Mouse (Mus musculus) hindbrain, embryonic 15.5 days (tissue): Measurements from ENCODE around the gene Adamts12. TPM values are rescaled to one million over a fixed set of nuclear protein-coding genes. Genes with fewer than 3 reads are reported as not detected.

Source experiments
- ATAC-seq: fragments of 200-750 bp; cut with Nextera tagmentation; 2 replicates; pipeline ENCODE4 v1.8.0; 2017; ENCODE audit warnings: low read depth, moderate number of reproducible peaks, moderate TSS enrichment; ENCODE audit not compliant: low FRiP score
- H3K27ac ChIP-seq: fragments of 300-500 bp; sonication (generic); replicated peaks from 2 replicates; pipeline ENCODE4 v1.5.1; 2015; ENCODE audit warnings: mild to moderate bottlenecking, inconsistent platforms
- H3K27me3 ChIP-seq: fragments of 300-500 bp; sonication (generic); 2 replicates; pipeline ENCODE4 v1.6.1; 2015; ENCODE audit warnings: control low read depth, inconsistent platforms
- H3K36me3 ChIP-seq: fragments of 300-500 bp; sonication (generic); 2 replicates; pipeline ENCODE4 v1.6.1; 2015; ENCODE audit warnings: control low read depth, inconsistent platforms
- H3K4me1 ChIP-seq: fragments of 300-500 bp; sonication (generic); replicated peaks from 2 replicates; pipeline ENCODE4 v1.6.1; 2015; ENCODE audit warnings: control low read depth, inconsistent platforms
- H3K4me2 ChIP-seq: fragments of 300-500 bp; sonication (generic); 2 replicates; pipeline ENCODE4 v1.6.1; 2015; ENCODE audit warnings: moderate library complexity, mild to moderate bottlenecking, inconsistent platforms
- H3K4me3 ChIP-seq: fragments of 300-500 bp; sonication (generic); 2 replicates; pipeline ENCODE4 v1.5.1; 2015; ENCODE audit warnings: mild to moderate bottlenecking, inconsistent platforms
- H3K9ac ChIP-seq: fragments of 300-500 bp; sonication (generic); 2 replicates; pipeline ENCODE4 v1.6.1; 2015; ENCODE audit warnings: inconsistent platforms
- H3K9me3 ChIP-seq: fragments of 300-500 bp; sonication (generic); 2 replicates; pipeline ENCODE4 v1.6.1; 2016; ENCODE audit warnings: control low read depth, inconsistent platforms
- WGBS: fragments of 180-500 bp; shearing (Covaris S2); methylation state at CpG from one replicate; pipeline ENCODE4 v1.1.7; 2015; 5-methylcytosine and 5-hydroxymethylcytosine counted together
- polyA plus RNA-seq: library from polyadenylated mRNA; unstranded; fragments of >200 nt; fragmentation: Nextera tagmentation; extraction: Ambion mirVana; gene quantifications from 2 replicates; pipeline ENCODE4 v1.2.1, GENCODE M21; 2015

Adamts12 gene
- polyA plus RNA-seq, 1 experiment from 2014 or later, result 1.5 TPM

DNA sequence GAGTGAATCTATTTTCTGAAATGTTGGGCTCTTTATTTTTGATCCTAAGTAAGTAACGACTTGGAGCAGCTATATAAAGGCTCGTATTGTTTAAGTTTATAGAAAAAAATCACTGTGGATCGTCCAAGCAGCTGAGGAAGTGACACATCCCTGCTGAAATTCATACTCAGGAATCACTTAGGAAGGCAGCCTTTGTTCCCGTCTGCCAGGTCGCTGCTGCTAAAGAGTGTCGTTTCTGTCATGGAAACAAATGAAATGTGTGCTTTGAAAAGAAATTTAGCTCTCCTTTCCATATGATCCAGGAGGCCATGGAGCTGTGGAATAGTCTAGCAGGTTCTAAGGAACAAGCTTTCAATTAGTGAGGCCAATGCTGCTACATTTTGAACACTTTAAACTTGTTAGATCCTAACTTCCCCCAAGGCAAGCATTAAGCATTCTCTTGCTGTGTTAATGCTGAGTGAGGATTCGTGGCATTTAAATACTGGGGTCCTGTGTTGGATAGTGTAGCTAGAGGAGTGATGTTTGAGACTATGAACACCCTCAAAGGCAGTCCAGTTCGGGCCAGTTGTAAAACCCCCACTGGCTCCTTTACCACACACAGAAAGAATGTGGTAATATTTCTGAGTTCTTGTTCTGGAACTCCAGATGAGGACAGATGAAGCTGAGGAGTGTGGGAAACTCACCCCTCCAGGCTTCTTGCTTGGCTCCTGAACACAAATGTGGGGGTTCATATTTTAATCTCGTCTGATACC lies 19.8 kb downstream of the Adamts12 start:
- no peak overlapping the region for H3K4me2 ChIP-seq
- no peaks in the 10 kb centered on the region for H3K27me3 ChIP-seq
- no peaks in the 10 kb centered on the region for H3K36me3 ChIP-seq
- no peak overlapping the region for H3K9ac ChIP-seq
- 28% methylated on average over 9 of the region's 9 CpGs for WGBS
- H3K27ac ChIP-seq, result peak overlapping the region; percentile 32; the same call in 1 of the 2 replicates
- no peaks in the 10 kb centered on the region for H3K9me3 ChIP-seq
- peaks cover 24% of the 10 kb centered on the region for H3K4me1 ChIP-seq
- ATAC-seq, result no peak
- H3K4me3 ChIP-seq, result no peak overlapping the region

DNA sequence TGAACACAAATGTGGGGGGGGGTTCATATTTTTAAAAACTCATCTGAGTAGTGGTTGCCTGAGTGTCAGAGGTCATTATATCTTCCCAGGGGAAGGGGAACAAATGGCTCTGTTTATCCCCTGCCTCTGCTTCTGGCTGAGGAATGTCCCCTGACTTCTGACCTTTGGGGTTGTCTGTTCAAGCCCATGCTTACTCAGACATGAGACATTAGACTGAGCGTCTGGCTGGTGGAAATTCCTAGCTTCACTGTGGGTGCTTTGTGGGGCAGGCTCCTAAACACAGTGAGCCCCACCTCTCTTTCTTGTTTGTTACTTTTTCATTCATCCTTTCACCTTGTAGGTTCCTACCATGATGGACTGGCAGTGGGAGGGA lies 20.4 kb downstream of the Adamts12 start:
- Histone ChIP-seq H3K27me3 (no peaks in the 10 kb centered on the region), H3K27ac (no peak overlapping the region), H3K4me1 (peaks cover 24% of the 10 kb centered on the region), H3K4me3 (no peak overlapping the region), H3K4me2 (no peak overlapping the region), H3K9ac (no peak overlapping the region), H3K9me3 (no peaks in the 10 kb centered on the region), H3K36me3 (no peaks in the 10 kb centered on the region)
- ATAC-seq, result no peak
- WGBS, result 11% methylated on average over 1 of the region's 1 CpGs

DNA sequence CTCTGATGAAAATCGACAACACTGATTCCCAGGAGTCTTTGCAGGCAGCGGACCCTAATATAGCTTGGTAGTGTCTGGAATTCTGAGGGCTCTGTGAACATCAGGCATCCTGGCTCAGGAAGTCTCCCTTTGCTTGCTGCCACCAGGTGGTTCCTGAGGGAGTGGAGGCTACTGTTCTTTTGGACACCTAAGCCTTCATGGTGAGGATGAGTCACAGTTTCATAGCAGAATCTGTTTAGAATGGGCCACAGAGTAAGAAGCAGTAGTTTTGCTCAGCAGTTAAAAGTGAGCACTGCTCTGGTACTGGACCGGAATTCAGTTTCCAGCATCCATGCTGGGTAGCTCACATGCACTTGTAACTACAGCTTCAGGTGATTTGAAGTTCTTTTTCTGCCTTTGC lies 24.9 kb downstream of the Adamts12 start:
- H3K4me1 ChIP-seq, result peaks cover 5% of the 10 kb centered on the region; the same call in 1 of the 2 replicates
- no peak overlapping the region for H3K4me3 ChIP-seq
- H3K27ac ChIP-seq, result no peak overlapping the region
- no peaks in the 10 kb centered on the region for H3K36me3 ChIP-seq
- 83% methylated on average over 3 of the region's 3 CpGs for WGBS
- H3K9me3 ChIP-seq, result no peaks in the 10 kb centered on the region
- no peak for ATAC-seq
- H3K27me3 ChIP-seq, result no peaks in the 10 kb centered on the region
- H3K9ac ChIP-seq, result no peak overlapping the region
- H3K4me2 ChIP-seq, result no peak overlapping the region

DNA sequence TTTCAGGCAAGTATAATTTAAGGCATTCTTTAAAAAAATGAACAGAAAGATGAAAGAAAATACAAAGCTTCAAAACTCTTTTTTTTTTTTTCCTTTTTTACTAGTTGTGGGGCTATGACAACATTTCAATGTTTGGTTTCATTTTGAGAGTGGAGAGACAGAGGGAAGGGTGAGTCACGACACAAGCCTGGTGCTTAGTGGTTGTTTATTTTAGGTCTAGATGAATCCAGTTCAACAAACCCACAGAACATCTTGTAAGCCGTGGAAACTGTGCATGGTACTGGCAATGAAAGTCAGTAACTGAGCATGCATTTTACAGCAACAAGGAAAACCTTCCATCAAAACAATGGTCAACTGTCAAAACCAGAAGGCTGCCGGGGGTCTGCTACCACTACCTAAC lies 31.0 kb downstream of the Adamts12 start:
- Histone ChIP-seq H3K9ac (no peak overlapping the region), H3K4me3 (no peak overlapping the region), H3K9me3 (no peaks in the 10 kb centered on the region), H3K27me3 (no peaks in the 10 kb centered on the region), H3K27ac (no peak overlapping the region), H3K4me2 (no peak overlapping the region), H3K36me3 (no peaks in the 10 kb centered on the region), H3K4me1 (peaks cover 11% of the 10 kb centered on the region; the same call in 1 of the 2 replicates)
- 73% methylated on average over 3 of the region's 3 CpGs for WGBS
- no peak for ATAC-seq

DNA sequence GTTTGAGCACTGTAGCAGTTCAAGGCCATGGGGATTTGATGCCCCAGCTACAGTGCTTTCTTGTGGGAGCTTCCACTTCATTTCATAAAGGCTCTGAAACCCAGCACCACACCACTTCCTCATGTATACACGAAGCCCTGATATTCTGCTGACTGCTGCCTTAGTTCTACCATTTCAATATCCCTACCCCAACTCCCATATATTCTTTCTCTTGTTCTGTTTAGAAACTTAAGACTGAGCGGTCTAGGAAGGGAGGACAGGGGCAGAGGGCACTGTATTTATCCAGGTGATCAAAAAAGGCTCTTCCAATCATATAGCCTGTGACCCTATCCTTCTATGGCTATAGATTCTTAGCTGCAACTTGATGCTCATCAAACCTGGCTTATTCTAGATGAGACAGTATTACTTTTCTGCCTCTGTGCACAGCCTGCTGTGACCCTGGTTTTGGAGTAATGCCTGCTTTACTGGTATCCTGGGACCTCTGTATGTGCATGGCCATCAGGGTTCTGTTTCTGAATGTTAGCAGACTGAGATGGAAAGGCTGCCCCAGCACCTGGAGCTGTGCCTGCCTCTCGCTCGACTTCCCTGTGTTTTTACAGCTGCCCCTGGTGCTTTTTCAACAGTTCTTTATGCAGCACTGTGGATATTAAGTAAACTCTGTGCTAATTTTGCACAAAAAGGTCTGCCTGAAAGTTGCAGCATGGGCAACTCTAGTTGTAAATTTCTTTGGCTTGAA lies 33.5 kb downstream of the Adamts12 start:
- Histone ChIP-seq H3K9me3 (no peaks in the 10 kb centered on the region), H3K36me3 (no peaks in the 10 kb centered on the region), H3K4me1 (peaks cover 11% of the 10 kb centered on the region; the same call in 1 of the 2 replicates), H3K27me3 (no peaks in the 10 kb centered on the region), H3K9ac (no peak overlapping the region), H3K27ac (peak overlapping the region; percentile 0; the same call in 1 of the 2 replicates), H3K4me3 (no peak overlapping the region), H3K4me2 (no peak overlapping the region)
- 71% methylated on average over 4 of the region's 4 CpGs for WGBS
- no peak for ATAC-seq

DNA sequence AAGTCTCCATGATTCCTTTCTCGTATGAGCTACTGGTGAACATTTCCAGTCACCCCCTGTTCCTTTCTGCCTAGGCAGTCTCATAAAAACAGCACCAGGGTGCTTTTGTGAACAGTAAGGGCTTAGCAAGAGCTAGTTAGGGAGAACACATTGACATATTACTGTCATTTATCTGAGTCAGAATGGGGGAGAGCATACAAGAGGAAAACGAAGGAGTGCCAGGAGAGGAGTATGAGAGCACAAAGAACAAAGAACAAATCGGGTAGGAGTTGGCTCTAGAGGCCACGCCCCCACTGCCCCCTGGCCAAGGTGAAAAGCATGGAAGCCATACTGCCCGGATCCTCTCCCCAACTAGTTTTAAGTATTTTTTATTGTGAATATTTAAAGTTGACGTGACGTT lies 34.4 kb downstream of the Adamts12 start:
- Histone ChIP-seq H3K4me2 (no peak overlapping the region), H3K27me3 (no peaks in the 10 kb centered on the region), H3K36me3 (no peaks in the 10 kb centered on the region), H3K9ac (no peak overlapping the region), H3K4me1 (peaks cover 11% of the 10 kb centered on the region; the same call in 1 of the 2 replicates), H3K9me3 (no peaks in the 10 kb centered on the region), H3K27ac (peak overlapping the region; percentile 0; the same call in 1 of the 2 replicates), H3K4me3 (no peak overlapping the region)
- peak; percentile 79; the same call in 1 of the 2 replicates for ATAC-seq
- 68% methylated on average over 7 of the region's 7 CpGs for WGBS

DNA sequence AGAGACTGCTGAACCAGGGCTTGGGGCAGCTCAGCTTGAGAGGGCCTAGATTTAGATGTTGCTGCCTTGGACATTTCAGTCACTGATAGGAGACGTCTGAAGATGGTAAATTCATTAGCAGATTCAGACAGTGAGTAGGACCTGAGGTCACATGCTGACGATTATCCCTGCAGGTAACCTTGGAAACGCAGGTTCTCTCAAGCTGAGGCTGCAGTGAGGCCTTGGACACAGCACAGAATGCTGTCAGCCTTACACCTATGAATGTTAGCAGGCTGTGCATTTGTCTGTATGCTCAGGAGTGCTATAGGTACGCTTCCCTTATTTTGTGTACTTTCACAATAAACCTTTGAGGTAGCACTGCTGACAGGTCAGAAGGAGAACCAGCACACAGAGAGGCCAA lies 36.3 kb downstream of the Adamts12 start:
- H3K4me2 ChIP-seq, result no peak overlapping the region
- 67% methylated on average over 4 of the region's 4 CpGs for WGBS
- H3K4me1 ChIP-seq, result peaks cover 11% of the 10 kb centered on the region; the same call in 1 of the 2 replicates
- H3K27me3 ChIP-seq, result no peaks in the 10 kb centered on the region
- H3K9ac ChIP-seq, result no peak overlapping the region
- H3K4me3 ChIP-seq, result no peak overlapping the region
- no peak overlapping the region for H3K27ac ChIP-seq
- peak; percentile 28; the same call in 1 of the 2 replicates for ATAC-seq
- no peaks in the 10 kb centered on the region for H3K36me3 ChIP-seq
- H3K9me3 ChIP-seq, result no peaks in the 10 kb centered on the region

DNA sequence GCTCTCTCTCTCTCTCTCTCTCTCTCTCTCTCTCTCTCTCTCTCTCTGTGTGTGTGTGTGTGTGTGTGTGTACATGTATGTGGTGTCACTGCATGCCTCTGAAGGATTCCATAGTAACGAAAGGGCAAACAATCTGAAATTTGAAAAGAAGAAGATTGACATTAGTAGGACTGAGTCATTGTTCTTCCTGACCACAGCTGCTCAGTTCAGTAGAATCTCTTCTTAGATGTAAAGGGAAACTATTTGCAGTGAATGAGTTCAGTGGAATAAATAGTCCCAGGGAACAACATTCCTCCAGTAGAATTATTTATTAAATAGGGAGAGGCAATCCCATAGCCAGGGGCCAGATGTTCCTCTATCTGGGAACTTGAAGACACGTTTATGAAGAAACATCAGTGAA lies 40.5 kb downstream of the Adamts12 start:
- WGBS, result 57% methylated on average over 2 of the region's 2 CpGs
- no peak for ATAC-seq

DNA sequence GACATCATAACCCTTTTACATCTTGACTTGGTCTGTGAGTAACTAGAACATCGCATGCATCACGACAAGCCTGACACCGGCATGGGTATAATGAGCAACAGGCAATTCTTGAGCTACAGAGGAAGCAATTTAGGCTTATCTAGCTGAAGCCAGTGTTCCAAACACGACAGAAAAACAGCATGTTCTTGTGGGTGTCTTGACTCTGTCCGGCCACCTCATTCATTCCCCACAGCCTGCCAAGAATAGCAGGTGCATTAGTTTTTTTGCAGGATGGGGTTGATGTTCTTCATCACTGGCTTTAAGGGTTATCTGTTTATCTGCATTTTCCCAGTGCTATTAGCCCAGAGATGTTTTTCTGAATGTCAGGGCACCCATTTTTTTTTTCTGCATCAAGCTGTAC lies 42.8 kb downstream of the Adamts12 start:
- Histone ChIP-seq H3K36me3 (no peaks in the 10 kb centered on the region), H3K27ac (no peak overlapping the region), H3K4me1 (no peaks in the 10 kb centered on the region), H3K9ac (no peak overlapping the region), H3K9me3 (no peaks in the 10 kb centered on the region), H3K4me3 (no peak overlapping the region), H3K27me3 (no peaks in the 10 kb centered on the region), H3K4me2 (no peak overlapping the region)
- ATAC-seq, result no peak
- 84% methylated on average over 5 of the region's 5 CpGs for WGBS

More for the DNA sequence above, 40.5 kb downstream of the Adamts12 start:
- Histone ChIP-seq H3K27me3 (no peaks in the 10 kb centered on the region), H3K27ac (no peak overlapping the region), H3K9me3 (no peaks in the 10 kb centered on the region), H3K9ac (no peak overlapping the region), H3K4me1 (no peaks in the 10 kb centered on the region), H3K36me3 (no peaks in the 10 kb centered on the region), H3K4me2 (no peak overlapping the region), H3K4me3 (no peak overlapping the region)

DNA sequence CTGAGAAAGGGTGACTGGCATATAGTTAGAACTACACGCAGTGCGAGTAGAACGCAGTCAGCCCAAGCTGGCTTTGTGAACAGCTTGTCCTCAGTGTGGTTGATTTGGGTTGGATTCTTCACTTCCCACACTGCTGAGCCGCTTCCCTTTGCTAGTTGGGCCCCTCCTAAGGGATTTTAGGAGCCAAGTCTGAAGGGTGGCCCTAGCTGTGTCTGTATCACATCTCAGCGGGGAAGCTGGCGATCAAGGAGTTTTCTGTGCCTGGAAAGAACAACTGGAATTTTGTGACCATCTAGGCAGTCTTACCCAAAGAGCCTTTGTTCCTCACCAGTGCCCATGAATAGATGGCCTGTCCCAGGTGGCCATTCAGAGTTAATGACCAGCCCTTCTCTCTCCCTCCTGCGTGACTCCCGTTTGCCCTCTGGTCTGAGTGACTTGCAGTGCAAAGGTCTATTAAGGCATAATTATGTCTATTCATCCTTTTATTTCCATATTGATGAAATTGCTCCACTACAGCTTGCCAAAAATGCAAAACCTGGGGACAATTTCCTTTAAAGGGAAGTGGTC lies 50.1 kb downstream of the Adamts12 start:
- H3K27me3 ChIP-seq, result no peaks in the 10 kb centered on the region
- no peak for ATAC-seq

DNA sequence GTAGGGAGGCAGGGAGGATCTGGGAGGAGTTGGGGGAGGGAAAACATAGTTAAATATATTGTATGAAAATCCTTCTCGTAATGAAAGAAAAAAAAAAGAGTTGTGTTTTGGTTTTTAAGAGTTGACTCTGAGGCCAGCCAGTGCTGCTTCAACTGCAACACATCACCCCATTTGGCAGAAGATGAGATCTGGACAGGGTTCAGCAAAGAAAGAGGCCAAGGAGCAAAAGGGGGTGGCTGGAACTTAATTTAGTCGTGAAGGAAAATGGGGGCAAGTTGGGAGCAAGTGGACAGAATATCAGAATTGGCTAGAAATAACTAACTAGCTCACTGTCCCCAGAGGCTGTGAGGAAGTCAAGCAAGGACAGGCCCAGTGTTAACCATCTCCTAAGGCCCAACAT lies 51.7 kb downstream of the Adamts12 start:
- ATAC-seq, result no peak
- H3K4me3 ChIP-seq, result no peak overlapping the region
- H3K27me3 ChIP-seq, result no peaks in the 10 kb centered on the region
- no peak overlapping the region for H3K9ac ChIP-seq
- no peaks in the 10 kb centered on the region for H3K9me3 ChIP-seq
- H3K27ac ChIP-seq, result no peak overlapping the region
- no peaks in the 10 kb centered on the region for H3K36me3 ChIP-seq
- WGBS, result 82% methylated on average over 2 of the region's 2 CpGs
- H3K4me1 ChIP-seq, result 0 out of 2 replicates have a peak, but pooled peaks cover 7% of the 10 kb centered on the region
- H3K4me2 ChIP-seq, result no peak overlapping the region

More for the DNA sequence above, 50.1 kb downstream of the Adamts12 start:
- Histone ChIP-seq H3K4me2 (no peak overlapping the region), H3K9me3 (no peaks in the 10 kb centered on the region), H3K27ac (no peak overlapping the region), H3K36me3 (no peaks in the 10 kb centered on the region), H3K9ac (no peak overlapping the region), H3K4me3 (no peak overlapping the region), H3K4me1 (0 out of 2 replicates have a peak, but pooled peaks cover 7% of the 10 kb centered on the region)
- 17% methylated on average over 8 of the region's 8 CpGs for WGBS

DNA sequence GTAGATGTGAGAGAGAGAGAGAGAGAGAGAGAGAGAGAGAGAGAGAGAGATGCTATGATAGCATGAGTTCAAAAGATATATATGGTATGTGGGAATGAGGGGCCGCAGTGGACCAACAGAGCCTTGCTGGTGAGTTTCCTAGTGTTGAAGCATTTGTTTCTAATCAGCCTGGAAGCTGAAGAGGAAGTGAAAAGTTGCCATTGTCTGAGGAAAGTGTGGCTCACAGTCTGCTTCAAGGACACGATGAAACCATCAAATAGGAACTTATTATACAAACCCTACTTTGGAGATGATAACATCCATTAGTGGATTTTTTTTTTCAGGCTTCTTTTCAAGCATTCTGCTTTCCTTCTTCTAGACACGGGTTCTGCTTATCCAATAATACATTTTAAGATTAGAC lies 52.3 kb downstream of the Adamts12 start:
- H3K4me1 ChIP-seq, result 0 out of 2 replicates have a peak, but pooled peaks cover 7% of the 10 kb centered on the region
- H3K4me2 ChIP-seq, result no peak overlapping the region
- H3K27ac ChIP-seq, result no peak overlapping the region
- H3K27me3 ChIP-seq, result no peaks in the 10 kb centered on the region
- H3K9ac ChIP-seq, result no peak overlapping the region
- no peak overlapping the region for H3K4me3 ChIP-seq
- no peaks in the 10 kb centered on the region for H3K36me3 ChIP-seq
- no peaks in the 10 kb centered on the region for H3K9me3 ChIP-seq
- 89% methylated on average over 3 of the region's 3 CpGs for WGBS
- ATAC-seq, result no peak
